Mouse (Mus musculus) embryonic fibroblast, embryonic 13.5 days (primary cell): ENCODE data around the gene Trim27. TPM values are rescaled to one million over a fixed set of nuclear protein-coding genes. Genes with fewer than 3 reads are reported as not detected.

Experiments used
- H3K27ac ChIP-seq: 2 replicates; pipeline ENCODE4 v1.5.1; 2012; ENCODE audit warnings: low read length, control low read depth, inconsistent platforms; ENCODE audit not compliant: insufficient read depth
- H3K4me1 ChIP-seq: 2 replicates; pipeline ENCODE4 v1.6.1; 2011; ENCODE audit warnings: low read length; ENCODE audit not compliant: control insufficient read depth, insufficient read depth
- H3K4me3 ChIP-seq: 2 replicates; pipeline ENCODE4 v1.5.1; 2011; ENCODE audit warnings: mild to moderate bottlenecking, control low read depth, low read length; ENCODE audit not compliant: insufficient read depth
- CTCF ChIP-seq: IDR thresholded peaks from 2 replicates; pipeline ENCODE4 v1.5.1; 2011; ENCODE audit warnings: mild to moderate bottlenecking, control low read depth, low read length, moderate library complexity, borderline replicate concordance; ENCODE audit not compliant: insufficient read depth
- POLR2A ChIP-seq: IDR thresholded peaks from 2 replicates; pipeline ENCODE4 v1.6.1; 2011; ENCODE audit warnings: low read depth, mild to moderate bottlenecking, control low read depth, low read length, moderate library complexity
- polyA plus RNA-seq: library from polyadenylated mRNA; stranded (reverse); fragments of >200 nt; gene quantifications from 2 replicates; pipeline ENCODE4 v1.2.4, GENCODE M21; 2011; ENCODE audit warnings: low read depth; ENCODE audit not compliant: missing spikeins, insufficient read length

Trim27 gene
- polyA plus RNA-seq, 1 experiment: 61.4 TPM

- Histone ChIP-seq H3K27ac (no peak overlapping the region), H3K4me1 (no peaks in the 10 kb centered on the region), H3K4me3 (peak overlapping the region; percentile 74)
- TF ChIP-seq CTCF (no peak), POLR2A (no peak)
Measured at GRCm38 (mm10) chr13:21215275-21215983, 36.2 kb downstream of the Trim27 start.

DNA sequence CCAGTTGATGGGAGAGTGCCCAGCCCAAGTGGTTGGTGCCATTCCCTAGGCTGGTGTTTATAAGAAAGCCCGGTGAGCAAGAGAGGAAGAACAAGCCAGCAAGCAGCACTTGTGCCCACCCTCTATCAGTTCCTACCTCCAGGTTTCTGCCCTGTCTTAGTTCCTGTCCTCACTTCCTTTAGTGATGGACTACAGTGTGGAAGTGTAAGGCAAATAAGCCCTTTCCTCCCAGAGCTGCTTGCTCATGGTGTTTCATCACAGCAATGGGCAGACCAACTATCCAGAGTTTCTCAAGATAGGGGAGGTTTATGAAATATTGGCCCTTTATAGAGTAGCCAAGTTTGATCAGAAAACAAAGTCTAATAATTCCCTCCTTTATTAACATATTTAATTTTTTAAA is 37.5 kb downstream of the Trim27 start:
- no peak overlapping the region for H3K4me3 ChIP-seq
- TF ChIP-seq CTCF (no peak), POLR2A (no peak)
- no peak overlapping the region for H3K27ac ChIP-seq
- H3K4me1 ChIP-seq: no peaks in the 10 kb centered on the region

DNA sequence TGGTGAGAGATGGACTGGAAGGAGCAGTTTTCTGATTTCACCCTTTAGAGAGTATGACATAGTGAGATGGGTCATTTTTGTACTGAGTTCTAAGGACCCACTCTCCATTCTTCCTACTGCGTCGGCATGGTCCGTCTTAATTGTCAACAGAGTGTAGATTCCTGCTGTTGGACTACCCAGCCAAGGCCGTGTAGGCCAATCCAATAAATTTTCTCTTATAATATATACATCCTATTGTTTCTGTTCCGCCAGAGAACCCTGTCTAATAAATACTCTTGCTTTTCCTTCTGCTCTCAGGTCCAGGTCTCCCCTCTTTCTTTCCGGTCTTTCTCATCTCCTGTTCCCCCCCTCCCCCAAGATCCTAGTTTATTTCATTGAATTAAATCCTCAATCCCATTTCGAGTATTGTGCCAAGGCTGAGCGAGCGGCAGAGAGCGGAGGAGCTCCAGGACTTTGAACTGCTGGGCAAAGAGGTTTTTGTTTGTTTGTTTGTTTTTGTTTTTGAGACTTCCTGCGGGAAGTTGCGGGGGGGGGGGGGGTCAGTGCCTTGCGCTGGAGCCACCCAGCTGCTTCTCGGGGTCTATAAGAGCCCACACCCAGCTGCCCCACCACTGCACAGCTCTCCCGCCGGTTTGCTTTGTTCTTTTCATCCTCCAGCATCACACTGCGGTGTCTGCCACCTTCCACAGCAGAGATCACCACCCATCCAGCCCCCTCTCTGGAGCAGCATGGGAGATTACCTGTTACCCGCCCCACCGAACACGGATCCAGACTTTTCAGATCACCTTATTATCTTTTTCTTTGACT is 42.6 kb downstream of the Trim27 start:
- H3K27ac ChIP-seq: no peak overlapping the region
- H3K4me1 ChIP-seq: no peaks in the 10 kb centered on the region
- H3K4me3 ChIP-seq: peak overlapping the region; percentile 95
- TF ChIP-seq CTCF (no peak), POLR2A (no peak)

DNA sequence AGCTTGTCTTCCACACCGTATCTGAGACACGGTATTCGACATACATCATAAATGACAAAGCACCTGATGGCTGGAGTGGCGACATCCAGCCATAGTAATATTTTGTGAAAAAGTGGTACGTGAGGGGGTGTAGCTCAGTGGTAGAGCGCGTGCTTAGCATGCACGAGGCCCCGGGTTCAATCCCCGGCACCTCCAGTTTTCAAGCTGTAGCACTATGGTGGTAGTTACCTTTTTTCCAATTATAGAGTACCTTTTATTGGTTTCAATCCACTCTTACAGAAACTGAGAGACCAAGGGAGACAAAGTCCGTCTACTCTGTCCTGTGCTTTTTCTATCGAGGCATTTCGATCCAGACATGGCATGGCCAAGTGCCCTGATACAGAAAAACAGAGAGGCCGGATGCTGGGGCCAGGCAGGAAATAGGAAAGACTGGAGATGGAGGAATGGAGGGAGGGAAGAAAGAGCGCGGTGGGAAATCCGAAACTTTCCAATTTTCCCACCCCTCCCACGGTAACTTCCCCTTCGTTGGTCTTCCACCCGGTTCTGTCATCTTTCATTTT is 43.3 kb downstream of the Trim27 start:
- TF ChIP-seq CTCF (no peak), POLR2A (no peak)
- peak overlapping the region; percentile 95 for H3K4me3 ChIP-seq
- no peaks in the 10 kb centered on the region for H3K4me1 ChIP-seq
- H3K27ac ChIP-seq: no peak overlapping the region

- H3K27ac ChIP-seq: no peak overlapping the region
- H3K4me1 ChIP-seq: no peaks in the 10 kb centered on the region
- TF ChIP-seq CTCF: no peak
- TF ChIP-seq POLR2A: no peak
- H3K4me3 ChIP-seq: peak overlapping the region; percentile 95
Measured at GRCm38 (mm10) chr13:21223242-21223655, 44.0 kb downstream of the Trim27 start.

DNA sequence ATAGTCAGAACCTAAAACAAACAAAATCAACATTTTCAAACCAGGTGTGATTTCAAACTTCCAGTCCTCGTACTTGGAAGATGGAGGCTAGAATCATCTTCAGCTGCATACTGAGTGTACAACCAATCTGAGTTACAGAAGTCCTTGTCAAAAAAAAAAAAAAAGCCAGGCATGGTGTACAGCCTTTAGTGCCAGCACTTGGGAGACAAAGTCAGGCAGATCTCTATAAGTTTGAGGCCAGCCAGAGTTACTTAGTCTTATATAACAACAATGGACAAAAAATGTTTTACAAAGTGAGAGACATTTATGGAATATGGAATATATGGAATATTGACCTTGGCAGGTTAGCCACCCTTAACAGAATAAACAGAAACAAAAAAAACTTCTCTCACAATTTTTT is 45.1 kb downstream of the Trim27 start:
- no peaks in the 10 kb centered on the region for H3K4me1 ChIP-seq
- H3K27ac ChIP-seq: no peak overlapping the region
- no peak for TF ChIP-seq CTCF
- TF ChIP-seq POLR2A: no peak
- H3K4me3 ChIP-seq: no peak overlapping the region

DNA sequence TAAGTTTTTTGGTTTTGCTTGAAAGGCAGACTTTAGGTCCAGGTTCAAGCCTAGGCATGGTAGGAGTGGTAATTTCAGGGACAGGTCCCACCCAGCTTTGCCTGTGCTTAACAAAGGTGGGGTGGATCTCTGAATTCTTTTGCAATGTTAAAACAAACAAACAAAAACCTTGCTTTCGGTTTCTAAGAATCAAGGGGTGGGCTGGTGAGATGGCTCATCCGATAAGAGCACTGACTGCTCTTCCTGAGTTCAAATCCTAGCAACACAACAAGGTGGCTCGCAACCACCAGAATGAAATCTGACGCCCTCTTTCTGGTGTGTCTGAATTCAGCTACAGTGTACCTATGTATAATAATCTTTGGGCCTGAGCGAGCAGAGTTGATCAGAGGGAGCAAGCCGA is 46.0 kb downstream of the Trim27 start:
- no peaks in the 10 kb centered on the region for H3K4me1 ChIP-seq
- no peak for TF ChIP-seq POLR2A
- TF ChIP-seq CTCF: no peak
- no peak overlapping the region for H3K4me3 ChIP-seq
- no peak overlapping the region for H3K27ac ChIP-seq

DNA sequence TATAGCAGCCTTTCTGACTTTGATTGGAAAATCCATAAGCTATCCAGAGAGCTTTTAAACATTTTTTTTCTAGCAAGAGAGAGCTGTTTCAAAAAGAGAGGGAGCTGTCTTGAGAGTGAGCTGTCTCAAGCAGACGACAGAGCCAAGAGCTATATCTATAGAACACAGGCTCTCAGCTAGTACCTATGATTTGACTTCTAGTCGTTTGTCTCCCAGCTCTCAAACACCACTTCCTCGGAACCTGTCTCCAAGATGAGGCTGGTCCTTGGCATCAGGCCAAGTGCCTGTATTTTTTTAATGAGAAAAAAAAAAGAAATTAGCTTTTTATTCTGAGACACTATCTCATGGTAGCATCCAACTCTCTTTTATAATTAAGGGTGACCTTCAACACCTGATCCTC is 46.8 kb downstream of the Trim27 start:
- no peak overlapping the region for H3K27ac ChIP-seq
- no peak for TF ChIP-seq POLR2A
- TF ChIP-seq CTCF: no peak
- no peaks in the 10 kb centered on the region for H3K4me1 ChIP-seq
- no peak overlapping the region for H3K4me3 ChIP-seq

GRCm38 (mm10) chr13:21233732-21234705 is 54.8 kb downstream of the Trim27 start:
- no peak for TF ChIP-seq POLR2A
- TF ChIP-seq CTCF: peak; percentile 64

More at GRCm38 (mm10) chr13:21233732-21234705, 54.8 kb downstream of the Trim27 start:
- peak overlapping the region; percentile 82 for H3K4me3 ChIP-seq
- no peak overlapping the region for H3K27ac ChIP-seq
- H3K4me1 ChIP-seq: peaks cover 6% of the 10 kb centered on the region; the same call in 1 of the 2 replicates
